ENCODE assay signal across 17 mouse cellular contexts in genomic region chr1:83755336-83755735, GRCm38 (mm10).
"Had no signal": no experiment of that assay in that cellular context is flagged by ENCODE, and none has a peak within 500 bp of the region (broad histone marks: within the 10 kb centered on the region; RNA-seq: fewer than 3 reads in every experiment).

No protein-coding gene starts in this region.

- H3K4me2 ChIP-seq: lung, embryonic 15.5 days; midbrain, embryonic 11.5 days; midbrain, embryonic 13.5 days; midbrain, embryonic 15.5 days; neural tube, embryonic 12.5 days; stomach, embryonic 15.5 days had no signal

- H3K4me3 ChIP-seq: lung, embryonic 15.5 days; megakaryocyte, embryonic 14.5 days; midbrain, embryonic 13.5 days; midbrain, embryonic 15.5 days; neural tube, embryonic 12.5 days; stomach, embryonic 15.5 days had no signal

- H3K36me3 ChIP-seq: lung, embryonic 15.5 days; midbrain, embryonic 13.5 days; midbrain, embryonic 15.5 days; neural tube, embryonic 12.5 days; stomach, embryonic 15.5 days had no signal

- H3K27me3 ChIP-seq: lung, embryonic 15.5 days; megakaryocyte, embryonic 14.5 days; midbrain, embryonic 13.5 days; midbrain, embryonic 15.5 days; neural tube, embryonic 12.5 days; stomach, embryonic 15.5 days had no signal

- DNase-seq: liver, postnatal 0 days; lung, adult 2 months; lung, postnatal 14 days; lung, postnatal 36 days; right cerebral cortex, postnatal 14 days; thymus, adult 2 months; thymus, postnatal 25 days had no signal

- H3K4me1 ChIP-seq: lung, embryonic 15.5 days; megakaryocyte, embryonic 14.5 days; neural tube, embryonic 12.5 days; stomach, embryonic 15.5 days had no signal

- H3K27ac ChIP-seq: lung, embryonic 15.5 days; macrophage; midbrain, embryonic 13.5 days; midbrain, embryonic 15.5 days; neural tube, embryonic 12.5 days; stomach, embryonic 15.5 days; stomach, postnatal 0 days had no signal

- H3K9ac ChIP-seq: liver, postnatal 0 days; lung, embryonic 15.5 days; midbrain, embryonic 13.5 days; midbrain, embryonic 15.5 days; neural tube, embryonic 12.5 days; stomach, embryonic 15.5 days had no signal

- H3K9me3 ChIP-seq: lung, embryonic 15.5 days; megakaryocyte, embryonic 14.5 days; midbrain, embryonic 13.5 days; midbrain, embryonic 15.5 days; neural tube, embryonic 12.5 days; stomach, embryonic 15.5 days had no signal

- ATAC-seq: liver, postnatal 0 days; lung, postnatal 0 days; midbrain, embryonic 13.5 days; midbrain, embryonic 15.5 days had no signal
